Mouse (Mus musculus) spleen, adult 18-20 months (tissue): ENCODE measurements around the gene Itgb1bp1.

Experiments used
- DNase-seq, 2 experiments: peaks; one replicate each; pipeline ENCODE4 v3.0.0; 2022; ENCODE audit warnings: mixed read lengths in 2 of 2

Gene Itgb1bp1

GRCm38 (mm10) chr12:21200613-21201012 lies 85.5 kb downstream of the Itgb1bp1 start:
- no peak for DNase-seq

- no peak for DNase-seq
Observed at GRCm38 (mm10) chr12:21196420-21196819, 89.7 kb downstream of the Itgb1bp1 start.

GRCm38 (mm10) chr12:21195497-21195896 lies 90.6 kb downstream of the Itgb1bp1 start:
- DNase-seq, result no peak

GRCm38 (mm10) chr12:21191546-21191945 lies 94.5 kb downstream of the Itgb1bp1 start:
- no peak for DNase-seq
